ENCODE assay signal across 9 mouse cellular contexts in the genomic region with DNA sequence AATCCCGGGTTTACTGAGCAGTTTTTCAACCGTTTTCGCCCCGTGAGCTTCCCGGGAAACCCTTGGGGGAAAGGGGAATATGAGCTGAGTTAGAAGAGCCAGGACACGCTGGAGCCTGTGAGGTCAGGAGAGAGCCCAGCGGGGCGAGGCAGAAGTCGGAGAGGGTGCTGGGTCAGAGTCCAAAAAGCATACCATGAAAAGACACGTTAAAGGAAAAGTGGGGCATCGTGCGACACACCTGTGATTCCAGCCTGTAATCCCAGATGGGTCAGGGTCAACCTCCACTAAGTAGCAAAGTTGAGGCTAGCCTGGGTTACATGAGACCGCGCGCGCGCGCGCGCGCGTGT. TPM values are rescaled to one million over a fixed set of nuclear protein-coding genes. Genes with fewer than 3 reads are reported as not detected.
DNase-seq lines count a peak whose midpoint lies in the region; ATAC-seq and TF ChIP-seq lines count a peak whose summit lies in the region.
"Had no signal": no experiment of that assay in that cellular context is flagged by ENCODE, and none has a peak within 500 bp of the region (broad histone marks: within the 10 kb centered on the region; RNA-seq: fewer than 3 reads in every experiment).

No protein-coding gene starts in this region.

- no peak for DNase-seq in lung, embryonic 14.5 days
- DNase-seq in lung, postnatal 10 days, result no peak
- no peak for DNase-seq in thymus, postnatal 0 days (ENCODE audit: low spot score)
- DNase-seq in adrenal gland, postnatal 14 days, result no peak
- no peak for DNase-seq in yolk sac, embryonic 10.5 days (ENCODE audit: low spot score)
- DNase-seq: lung, adult 18-20 months had no signal

- no peaks in the 10 kb centered on the region for H3K27me3 ChIP-seq in lung, embryonic 14.5 days (ENCODE audit: insufficient read depth, low read length)
- H3K27me3 ChIP-seq in forebrain, embryonic 15.5 days, result no peaks in the 10 kb centered on the region
- H3K27me3 ChIP-seq in limb, embryonic 13.5 days, result no peaks in the 10 kb centered on the region
- H3K27me3 ChIP-seq in stomach, embryonic 16.5 days (ENCODE audit: control insufficient read depth, insufficient read depth, low read length), result no peaks in the 10 kb centered on the region

- H3K27ac ChIP-seq in lung, embryonic 14.5 days (ENCODE audit: low read depth), result no peak overlapping the region
- H3K27ac ChIP-seq in forebrain, embryonic 15.5 days (replicated peaks), result peak overlapping the region; percentile 83
- H3K27ac ChIP-seq in limb, embryonic 13.5 days, result no peak overlapping the region
- no peak overlapping the region for H3K27ac ChIP-seq in stomach, embryonic 16.5 days (ENCODE audit: low read length)

- 57% methylated on average over 22 of the region's 22 CpGs for WGBS in lung, embryonic 14.5 days
- WGBS in forebrain, embryonic 15.5 days, result 66% methylated on average over 22 of the region's 22 CpGs
- WGBS in limb, embryonic 13.5 days, result 64% methylated on average over 22 of the region's 22 CpGs
- 61% methylated on average over 22 of the region's 22 CpGs for WGBS in stomach, embryonic 16.5 days

- peaks cover 6% of the 10 kb centered on the region; the same call in 1 of the 2 replicates for H3K9me3 ChIP-seq in lung, embryonic 14.5 days (ENCODE audit: low read depth, low read length)
- 0 out of 2 replicates have a peak, but pooled peaks cover 6% of the 10 kb centered on the region for H3K9me3 ChIP-seq in forebrain, embryonic 15.5 days
- peaks cover 9% of the 10 kb centered on the region for H3K9me3 ChIP-seq in limb, embryonic 13.5 days
- no peaks in the 10 kb centered on the region; the same call in 1 of the 2 replicates for H3K9me3 ChIP-seq in stomach, embryonic 16.5 days (replicated peaks; ENCODE audit: control insufficient read depth, low read length)

- peaks cover 20% of the 10 kb centered on the region for H3K4me1 ChIP-seq in lung, embryonic 14.5 days (ENCODE audit: insufficient read depth)
- peaks cover 32% of the 10 kb centered on the region for H3K4me1 ChIP-seq in forebrain, embryonic 15.5 days
- H3K4me1 ChIP-seq in limb, embryonic 13.5 days, result peaks cover 36% of the 10 kb centered on the region
- peaks cover 12% of the 10 kb centered on the region for H3K4me1 ChIP-seq in stomach, embryonic 16.5 days (ENCODE audit: control insufficient read depth, insufficient read depth, low read length)

- TF ChIP-seq CTCF in lung, embryonic 14.5 days (IDR thresholded peaks at IDR 0.05; ENCODE audit: low read depth), result no peak

- no peak overlapping the region for H3K4me3 ChIP-seq in lung, embryonic 14.5 days (ENCODE audit: low read depth, low read length)
- H3K4me3 ChIP-seq in forebrain, embryonic 15.5 days, result no peak overlapping the region; the same call in 1 of the 2 replicates
- H3K4me3 ChIP-seq in limb, embryonic 13.5 days, result no peak overlapping the region
- no peak overlapping the region for H3K4me3 ChIP-seq in stomach, embryonic 16.5 days (replicated peaks; ENCODE audit: low read length)

- no peak overlapping the region for H3K9ac ChIP-seq in lung, embryonic 14.5 days
- peak overlapping the region; percentile 49 for H3K9ac ChIP-seq in forebrain, embryonic 15.5 days (replicated peaks)
- H3K9ac ChIP-seq in limb, embryonic 13.5 days, result peak overlapping the region; percentile 43; the same call in 1 of the 2 replicates
- peak overlapping the region; percentile 55; the same call in 1 of the 2 replicates for H3K9ac ChIP-seq in stomach, embryonic 16.5 days (ENCODE audit: low read length)

- ATAC-seq in lung, embryonic 14.5 days (ENCODE audit: insufficient read depth), result no peak
- ATAC-seq in forebrain, embryonic 15.5 days (replicated peaks), result no peak
- ATAC-seq in limb, embryonic 13.5 days (ENCODE audit: low FRiP score, low read depth), result no peak
- ATAC-seq in stomach, embryonic 16.5 days (ENCODE audit: insufficient read depth, low FRiP score), result no peak

- no peaks in the 10 kb centered on the region for H3K36me3 ChIP-seq in lung, embryonic 14.5 days (ENCODE audit: insufficient read depth)
- H3K36me3 ChIP-seq in forebrain, embryonic 15.5 days, result no peaks in the 10 kb centered on the region
- H3K36me3 ChIP-seq in limb, embryonic 13.5 days, result no peaks in the 10 kb centered on the region
- no peaks in the 10 kb centered on the region for H3K36me3 ChIP-seq in stomach, embryonic 16.5 days (ENCODE audit: control insufficient read depth, insufficient read depth, low read length)

- peak overlapping the region; percentile 25; the same call in 1 of the 2 replicates for H3K4me2 ChIP-seq in lung, embryonic 14.5 days
- peak overlapping the region; percentile 47 for H3K4me2 ChIP-seq in forebrain, embryonic 15.5 days (replicated peaks)
- H3K4me2 ChIP-seq in limb, embryonic 13.5 days (replicated peaks), result peak overlapping the region; percentile 48
- no peak overlapping the region for H3K4me2 ChIP-seq in stomach, embryonic 16.5 days (ENCODE audit: low read depth, low read length)

RNA-seq across cellular contexts. Expression of gene Nfam1, which starts 10.2 kb away (rescaled TPM):
- 3.6 and 3.9 TPM in 2 replicates for polyA plus RNA-seq in lung, embryonic 14.5 days (2014; fragmentation: Nextera tagmentation; extraction: Ambion mirVana)
- polyA plus RNA-seq in forebrain, embryonic 15.5 days (2015; fragmentation: Nextera tagmentation; extraction: Ambion mirVana), result 1.6 and 1.8 TPM in 2 replicates
- 3.4 TPM in 2 replicates for polyA plus RNA-seq in limb, embryonic 13.5 days (2015; fragmentation: Nextera tagmentation; extraction: Ambion mirVana)
- polyA plus RNA-seq in stomach, embryonic 16.5 days (2015; fragmentation: Nextera tagmentation; extraction: Ambion mirVana), result 5.6 and 7.4 TPM in 2 replicates
- polyA plus RNA-seq in thymus, postnatal 0 days (2015; fragmentation: Nextera tagmentation; extraction: Ambion mirVana), result 3.2 and 3.6 TPM in 2 replicates
- 2.6 and 5.9 TPM in 2 replicates for total RNA-seq in adrenal gland, postnatal 14 days (2021)

RNA-seq across cellular contexts. Expression of gene Serhl, which starts 46.0 kb away (rescaled TPM):
- polyA plus RNA-seq in lung, embryonic 14.5 days (2014; fragmentation: Nextera tagmentation; extraction: Ambion mirVana), result 60.6 and 68.1 TPM in 2 replicates
- polyA plus RNA-seq in forebrain, embryonic 15.5 days (2015; fragmentation: Nextera tagmentation; extraction: Ambion mirVana), result 31.3 and 35.9 TPM in 2 replicates
- polyA plus RNA-seq in limb, embryonic 13.5 days (2015; fragmentation: Nextera tagmentation; extraction: Ambion mirVana), result 58.9 and 59.5 TPM in 2 replicates
- 61.0 and 63.7 TPM in 2 replicates for polyA plus RNA-seq in stomach, embryonic 16.5 days (2015; fragmentation: Nextera tagmentation; extraction: Ambion mirVana)
- 74.8 and 83.2 TPM in 2 replicates for polyA plus RNA-seq in thymus, postnatal 0 days (2015; fragmentation: Nextera tagmentation; extraction: Ambion mirVana)
- 53.8 and 63.2 TPM in 2 replicates for total RNA-seq in adrenal gland, postnatal 14 days (2021)

RNA-seq across cellular contexts. Expression of gene Tcf20, which starts 55.7 kb away (rescaled TPM):
- 9.9 and 10.9 TPM in 2 replicates for polyA plus RNA-seq in lung, embryonic 14.5 days (2014; fragmentation: Nextera tagmentation; extraction: Ambion mirVana)
- polyA plus RNA-seq in forebrain, embryonic 15.5 days (2015; fragmentation: Nextera tagmentation; extraction: Ambion mirVana), result 18.2 and 18.7 TPM in 2 replicates
- 13.9 and 14.3 TPM in 2 replicates for polyA plus RNA-seq in limb, embryonic 13.5 days (2015; fragmentation: Nextera tagmentation; extraction: Ambion mirVana)
- 7.1 and 8.0 TPM in 2 replicates for polyA plus RNA-seq in stomach, embryonic 16.5 days (2015; fragmentation: Nextera tagmentation; extraction: Ambion mirVana)
- polyA plus RNA-seq in thymus, postnatal 0 days (2015; fragmentation: Nextera tagmentation; extraction: Ambion mirVana), result 9.9 and 13.1 TPM in 2 replicates
- 75.9 and 85.4 TPM in 2 replicates for total RNA-seq in adrenal gland, postnatal 14 days (2021)
